Mouse (Mus musculus): ENCODE data around the gene Zfp710.
A peak's percentile ranks its signal among the peaks of the same experiment; 100 is the strongest.
"Not testable (repeated sequence)": the region's sequence is repeated elsewhere in the genome, so short reads cannot be mapped to it uniquely, and the experiment has no call there.

Zfp710 gene

DNA sequence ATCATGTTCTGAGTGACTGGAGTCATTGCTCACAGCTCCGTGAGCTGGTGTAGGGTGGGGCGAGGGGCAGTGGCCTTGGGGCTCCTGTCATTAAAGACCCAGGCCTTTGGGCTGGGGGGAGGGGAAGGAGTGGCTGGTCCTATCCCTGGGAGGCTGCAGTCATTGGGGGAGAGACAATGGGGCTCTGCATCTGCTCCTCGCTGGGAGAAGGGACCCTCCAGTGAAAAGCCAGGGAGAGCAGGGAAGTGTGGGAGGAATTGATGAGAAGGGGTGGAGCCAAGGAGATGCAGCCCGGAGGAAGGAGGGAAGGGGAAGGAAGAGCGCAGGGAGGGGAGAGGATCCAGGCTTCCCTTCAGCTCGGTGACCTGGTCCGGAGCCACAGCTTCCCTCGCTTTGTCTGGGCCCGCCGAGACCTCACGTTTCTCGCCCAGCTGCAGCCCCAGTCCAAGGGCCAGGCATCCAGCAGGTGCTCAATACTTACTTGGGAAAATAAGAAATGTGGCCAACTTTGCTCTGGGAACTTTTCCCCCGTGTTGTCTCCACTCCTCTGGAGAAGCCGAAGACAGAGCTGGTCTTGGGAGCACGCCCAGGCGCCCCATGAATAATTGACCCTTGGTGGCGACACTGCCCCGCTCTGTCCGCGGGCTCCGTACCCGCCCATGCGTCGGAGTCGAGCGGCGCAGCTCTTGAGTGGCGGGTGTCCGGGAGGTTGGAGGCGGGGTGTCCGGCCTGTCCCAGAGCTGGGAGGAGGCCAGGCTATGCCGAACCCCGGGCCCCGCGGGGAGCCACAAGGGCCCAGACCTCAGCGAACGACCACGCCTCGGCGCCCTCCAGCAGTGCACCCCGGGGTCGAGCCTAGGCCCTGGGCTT is at the start of gene Zfp710:
TSS of gene Zfp710 (plus strand) at position 294 of the 870 bp plus-strand sequence.
- DNase-seq (ENCODE audit: low read depth, low spot score) = peak; percentile 90

DNA sequence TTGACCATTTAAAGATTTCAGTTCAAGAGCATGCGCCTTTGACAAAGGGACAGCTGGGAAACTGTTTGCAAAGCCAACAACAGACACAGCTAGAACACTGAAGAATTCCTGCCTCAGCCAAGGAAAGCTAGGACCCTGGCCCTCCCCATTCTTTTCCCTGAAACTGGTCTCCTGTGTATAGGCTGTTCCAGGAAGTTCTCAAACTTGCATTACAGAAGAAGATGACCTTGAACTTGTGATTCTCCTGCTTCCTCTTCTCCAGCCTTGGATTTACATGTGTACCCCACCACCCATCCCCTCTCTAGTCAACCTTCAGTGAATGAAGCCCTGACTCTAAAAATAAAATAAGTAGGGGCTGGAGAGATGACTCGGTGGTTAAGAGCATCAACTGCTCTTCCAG is 49.3 kb upstream of the Zfp710 start:
- DNase-seq (ENCODE audit: low read depth, low spot score) = no peak

DNA sequence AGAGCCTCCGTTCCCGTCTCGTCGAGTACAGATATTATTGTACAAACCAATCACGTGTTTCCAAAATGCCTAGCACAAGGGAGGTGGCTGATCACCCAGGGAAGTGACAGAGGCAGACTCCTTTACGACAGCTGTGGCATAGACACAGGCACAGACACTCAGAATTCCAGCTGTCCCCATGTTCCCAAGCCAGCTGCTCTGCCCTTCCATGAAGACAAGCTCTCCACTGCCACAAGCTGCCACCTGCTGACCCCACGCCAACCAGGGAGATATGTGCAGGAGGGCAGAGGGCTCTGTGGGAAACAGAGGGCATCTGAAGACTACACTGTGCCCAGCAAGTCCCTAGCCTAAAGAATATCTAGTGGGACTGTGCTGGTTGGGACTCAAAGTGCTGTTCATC is 37.9 kb upstream of the Zfp710 start:
- DNase-seq (ENCODE audit: low read depth, low spot score) = no peak

DNA sequence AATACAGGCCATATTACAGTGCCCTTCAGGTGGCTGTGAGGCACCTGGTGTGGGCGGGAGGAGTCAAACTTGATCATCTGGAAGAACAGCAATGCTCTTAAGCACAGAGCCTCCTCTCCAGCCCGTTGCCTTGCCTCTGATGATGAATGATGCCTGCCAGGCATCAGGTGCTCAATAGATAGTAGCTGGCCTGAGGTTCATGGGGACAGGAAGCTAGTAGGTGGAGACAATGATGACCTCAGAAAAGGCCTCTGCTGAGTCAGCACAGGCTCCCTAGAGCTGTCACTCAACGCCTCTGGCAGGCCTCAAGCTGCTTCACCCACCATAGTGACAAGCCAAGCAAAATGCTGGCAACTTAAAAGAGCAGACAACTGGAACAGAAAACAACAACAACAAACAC is 36.9 kb upstream of the Zfp710 start:
- DNase-seq (ENCODE audit: low read depth, low spot score) = peak; percentile 50

DNA sequence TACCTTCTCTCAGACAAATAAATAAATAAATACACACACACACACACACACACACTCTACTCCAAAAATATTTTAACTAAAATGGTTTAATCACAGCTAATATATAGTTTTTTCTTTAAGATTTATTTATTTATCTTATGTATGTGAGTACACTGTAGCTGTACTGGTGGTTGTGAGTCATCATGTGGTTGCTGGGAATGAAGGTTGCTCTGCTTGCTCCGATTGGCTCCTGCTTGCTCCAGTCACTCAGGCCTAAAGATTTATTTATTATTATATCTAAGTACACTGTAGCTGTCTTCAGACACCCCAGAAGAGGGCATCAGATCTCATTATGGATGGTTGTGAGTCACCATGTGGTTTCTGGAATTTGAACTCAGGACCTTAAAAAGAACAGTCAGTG is 36.1 kb upstream of the Zfp710 start:
- DNase-seq (ENCODE audit: low read depth, low spot score) = not testable (repeated sequence)

DNA sequence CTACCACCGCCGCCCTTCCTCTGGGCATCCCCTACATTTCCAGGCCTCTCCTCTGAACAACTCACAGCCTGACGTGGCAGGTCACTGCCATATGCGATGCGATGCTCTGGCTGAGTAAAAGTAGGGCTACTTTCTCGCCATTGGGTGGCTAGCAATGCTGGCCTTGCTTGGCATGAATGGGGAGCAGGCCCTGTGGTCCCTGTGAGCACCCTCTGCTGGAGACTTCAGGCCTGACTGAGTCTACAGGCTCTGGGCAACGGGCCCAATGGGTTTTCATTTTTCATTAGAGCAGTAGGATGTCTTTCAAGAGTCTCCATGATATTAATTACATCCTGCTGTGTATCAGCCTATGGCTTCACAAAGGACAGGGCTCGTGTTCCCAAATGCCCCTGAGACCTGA is 30.1 kb upstream of the Zfp710 start:
- peak; percentile 42 for DNase-seq (ENCODE audit: low read depth, low spot score)

DNA sequence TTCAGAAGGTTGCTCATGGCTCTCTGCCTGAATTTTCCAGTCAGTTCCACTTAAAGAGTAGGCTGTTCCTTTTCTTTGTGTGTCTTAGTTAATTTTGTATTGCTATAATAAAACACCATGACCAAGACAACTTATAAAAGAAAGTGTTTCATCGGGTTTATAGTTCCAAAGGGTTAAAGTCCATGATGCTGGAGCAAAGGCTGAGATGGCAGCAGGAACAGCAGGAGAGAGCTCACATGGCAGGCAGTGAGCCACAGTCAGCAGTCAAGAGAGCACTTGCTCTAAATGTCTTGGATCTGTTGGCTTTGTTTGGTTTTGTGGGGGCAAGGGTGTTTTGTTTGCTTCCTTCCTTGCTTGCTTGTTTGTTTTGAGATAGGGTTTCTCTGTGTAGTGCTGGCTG is 26.9 kb upstream of the Zfp710 start:
- no peak for DNase-seq (ENCODE audit: low read depth, low spot score)

DNA sequence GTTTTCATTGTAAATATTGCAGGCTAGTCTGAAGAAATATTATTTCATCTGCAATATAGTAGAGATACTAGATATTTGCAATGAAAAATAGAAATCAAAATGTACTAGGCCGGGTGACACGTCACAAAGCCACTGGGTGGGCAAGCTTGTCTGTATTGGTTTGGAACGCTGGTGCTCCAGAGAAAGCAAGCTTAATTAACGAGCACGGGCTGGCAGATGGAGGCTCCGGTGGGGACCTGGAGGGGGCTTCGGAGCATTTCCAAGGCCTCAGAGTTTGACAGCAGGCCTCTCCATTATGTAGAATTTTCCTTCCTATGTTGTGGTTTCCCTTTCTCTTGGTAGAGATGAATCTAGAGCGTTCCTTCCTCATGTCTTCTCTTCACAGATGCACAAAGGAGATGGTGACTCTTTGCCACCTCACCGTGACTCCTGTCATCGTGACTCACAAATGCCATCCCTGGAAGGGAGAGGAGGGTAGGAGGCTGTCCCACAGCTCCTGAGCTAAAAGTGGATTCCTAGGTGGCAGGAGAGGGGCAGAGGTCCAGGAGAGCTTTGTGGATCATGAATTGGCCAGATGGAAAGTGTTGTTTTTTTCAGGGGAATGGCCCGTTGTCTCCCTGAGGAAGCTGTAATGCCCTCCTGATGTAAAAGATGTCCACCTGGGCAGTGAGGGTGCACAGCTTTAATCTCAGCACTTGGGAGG is 22.1 kb upstream of the Zfp710 start:
- no peak for DNase-seq (ENCODE audit: low read depth, low spot score)

DNA sequence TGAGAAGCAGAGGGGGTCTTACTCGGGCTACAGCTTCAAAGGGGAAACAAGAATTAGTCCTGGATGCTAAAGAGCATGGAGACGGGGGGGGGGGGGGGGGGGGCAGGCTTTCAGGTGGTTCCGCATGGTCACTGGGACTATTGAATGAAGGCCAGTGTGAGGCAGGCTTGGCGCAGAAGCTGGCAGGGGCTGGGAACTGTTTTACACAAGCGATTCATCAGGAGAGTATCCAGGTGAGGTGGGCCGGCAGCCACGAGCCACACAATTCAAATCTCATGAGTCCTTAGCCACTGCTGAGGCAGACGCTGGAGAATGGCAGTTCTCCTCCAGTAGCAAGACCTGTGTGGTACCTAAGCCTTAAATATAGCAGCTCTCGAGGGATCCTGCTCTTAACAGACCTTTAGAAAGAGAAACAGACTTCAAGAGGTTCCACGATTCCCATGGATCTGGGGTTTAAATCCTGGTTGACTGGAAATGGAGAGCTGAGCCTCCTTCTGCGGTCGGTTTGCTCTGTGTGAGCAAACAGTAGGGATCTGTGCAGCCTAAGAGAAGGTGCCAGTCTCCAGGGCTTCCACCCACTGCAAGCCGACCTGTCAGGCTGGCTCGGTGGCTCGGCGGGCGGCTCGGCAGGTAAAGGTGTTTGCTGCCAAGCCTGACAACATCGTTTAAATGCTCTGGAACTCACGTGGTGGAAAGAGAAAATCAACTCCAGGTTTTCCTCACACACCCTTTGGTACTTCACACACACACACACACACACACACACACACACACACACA is 19.6 kb upstream of the Zfp710 start:
- DNase-seq (ENCODE audit: low read depth, low spot score) = no peak

DNA sequence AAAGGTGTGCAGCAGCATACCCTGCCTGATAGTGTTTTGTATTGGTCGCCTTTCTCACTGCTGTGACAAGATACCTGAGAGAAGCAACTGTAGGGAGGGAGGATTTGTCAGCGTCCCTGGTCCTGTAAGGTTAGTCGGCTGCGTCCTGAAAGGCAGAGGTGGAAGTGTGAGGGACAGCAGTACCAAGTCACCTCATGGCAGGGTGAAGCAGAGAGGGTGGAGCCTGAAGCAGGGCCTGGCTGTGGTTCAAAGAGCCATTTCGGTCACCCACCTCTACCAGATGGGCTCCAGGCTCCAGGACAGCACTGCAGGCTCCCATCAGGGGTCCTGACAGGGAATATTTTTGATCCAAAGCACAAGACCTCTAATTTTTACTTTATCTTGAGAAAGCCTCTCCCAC is 13.9 kb upstream of the Zfp710 start:
- no peak for DNase-seq (ENCODE audit: low read depth, low spot score)

DNA sequence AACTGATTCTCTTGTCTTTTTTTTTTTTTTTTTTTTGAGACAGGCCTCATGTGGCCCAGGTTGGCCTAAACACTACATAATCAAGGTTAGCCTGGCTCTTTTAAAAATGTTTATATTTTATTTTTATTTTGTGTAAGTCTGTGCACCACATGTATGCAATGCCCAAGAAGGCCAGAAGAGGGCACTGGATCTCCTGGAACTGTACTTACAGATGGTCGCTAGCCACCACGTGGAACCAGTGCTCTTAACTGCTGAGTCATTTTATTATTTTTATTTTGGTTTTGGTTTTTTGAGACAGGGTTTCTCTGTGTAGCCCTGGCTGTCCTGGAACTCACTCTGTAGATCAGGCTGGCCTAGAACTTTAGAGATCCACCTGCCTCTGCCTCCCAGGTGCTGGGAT is 13.1 kb upstream of the Zfp710 start:
- DNase-seq (ENCODE audit: low read depth, low spot score) = peak; percentile 90

DNA sequence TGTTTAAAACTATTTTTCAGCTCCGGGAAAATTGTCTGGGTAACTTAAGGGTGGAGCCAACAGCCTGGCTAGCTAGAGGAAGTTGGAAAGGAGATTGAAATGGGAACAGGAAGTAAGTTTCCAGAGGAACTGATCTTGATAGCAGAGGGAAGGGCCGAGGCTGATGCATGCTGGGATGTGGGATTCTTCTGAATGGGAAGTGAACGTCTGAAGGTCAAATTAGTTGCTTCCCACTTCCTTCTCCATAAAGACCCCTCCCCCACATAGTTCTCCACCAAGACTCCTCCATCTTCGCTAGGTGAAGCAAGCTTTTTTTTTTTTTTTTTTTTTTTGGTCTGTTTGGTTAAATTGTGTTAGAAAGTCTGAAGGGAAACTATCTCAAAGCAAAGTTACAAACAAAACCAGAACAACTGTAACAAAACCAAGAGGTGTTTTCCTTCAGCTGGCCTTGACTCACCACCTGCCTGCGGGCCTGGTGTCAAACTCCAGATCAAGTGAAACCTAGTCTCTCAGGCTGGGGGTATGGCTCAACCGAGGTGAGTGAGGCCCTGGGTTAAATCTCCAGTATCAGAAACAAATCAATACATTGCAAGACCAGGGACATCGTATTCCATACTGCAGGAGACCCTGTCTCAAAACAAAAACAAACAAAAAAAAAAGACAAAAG is 10.6 kb upstream of the Zfp710 start:
- DNase-seq (ENCODE audit: low read depth, low spot score) = peak; percentile 82

DNA sequence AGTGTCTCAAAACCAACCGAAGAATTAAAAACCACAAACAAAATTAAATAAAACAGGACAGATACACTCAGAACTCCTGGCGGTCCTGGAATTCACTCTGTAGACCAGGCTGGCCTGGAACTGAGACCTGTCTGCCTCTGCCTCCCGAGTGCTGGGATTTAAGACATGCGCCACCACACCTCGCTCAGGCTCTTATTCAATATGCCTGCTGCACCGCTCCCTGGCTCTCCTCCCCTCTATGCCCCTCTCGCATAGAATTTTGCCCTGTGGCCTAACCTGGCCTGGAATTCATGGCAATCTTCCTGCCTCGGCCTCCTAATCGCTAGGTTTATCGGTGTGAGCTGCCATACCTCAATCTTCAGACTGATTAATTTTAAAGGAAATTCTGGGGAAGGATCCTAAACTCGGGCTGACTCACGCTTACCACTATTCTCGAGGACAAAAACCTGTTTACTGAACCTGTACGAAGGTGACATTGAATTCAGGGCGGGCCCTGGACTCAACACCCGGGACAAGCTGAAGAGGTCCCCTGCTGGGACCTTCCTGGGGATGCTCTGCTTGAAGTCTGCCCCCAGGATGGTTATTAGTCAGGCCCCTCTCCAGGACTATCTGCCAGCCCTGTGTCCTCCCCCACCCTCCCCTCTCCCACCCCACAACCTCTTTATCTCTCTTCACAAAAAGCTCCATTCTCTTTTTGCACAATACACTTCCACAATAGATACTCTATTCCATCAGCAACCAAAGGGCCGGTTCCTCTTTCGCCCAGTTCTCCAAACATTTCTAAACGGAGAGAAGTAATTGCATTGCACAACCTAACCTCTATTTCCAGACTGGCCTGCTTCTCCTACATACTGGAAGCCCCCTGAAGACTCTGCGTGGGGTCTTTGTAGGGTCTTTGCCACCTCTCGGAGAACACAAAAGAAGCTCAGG is 9.5 kb upstream of the Zfp710 start:
- DNase-seq (ENCODE audit: low read depth, low spot score) = no peak

DNA sequence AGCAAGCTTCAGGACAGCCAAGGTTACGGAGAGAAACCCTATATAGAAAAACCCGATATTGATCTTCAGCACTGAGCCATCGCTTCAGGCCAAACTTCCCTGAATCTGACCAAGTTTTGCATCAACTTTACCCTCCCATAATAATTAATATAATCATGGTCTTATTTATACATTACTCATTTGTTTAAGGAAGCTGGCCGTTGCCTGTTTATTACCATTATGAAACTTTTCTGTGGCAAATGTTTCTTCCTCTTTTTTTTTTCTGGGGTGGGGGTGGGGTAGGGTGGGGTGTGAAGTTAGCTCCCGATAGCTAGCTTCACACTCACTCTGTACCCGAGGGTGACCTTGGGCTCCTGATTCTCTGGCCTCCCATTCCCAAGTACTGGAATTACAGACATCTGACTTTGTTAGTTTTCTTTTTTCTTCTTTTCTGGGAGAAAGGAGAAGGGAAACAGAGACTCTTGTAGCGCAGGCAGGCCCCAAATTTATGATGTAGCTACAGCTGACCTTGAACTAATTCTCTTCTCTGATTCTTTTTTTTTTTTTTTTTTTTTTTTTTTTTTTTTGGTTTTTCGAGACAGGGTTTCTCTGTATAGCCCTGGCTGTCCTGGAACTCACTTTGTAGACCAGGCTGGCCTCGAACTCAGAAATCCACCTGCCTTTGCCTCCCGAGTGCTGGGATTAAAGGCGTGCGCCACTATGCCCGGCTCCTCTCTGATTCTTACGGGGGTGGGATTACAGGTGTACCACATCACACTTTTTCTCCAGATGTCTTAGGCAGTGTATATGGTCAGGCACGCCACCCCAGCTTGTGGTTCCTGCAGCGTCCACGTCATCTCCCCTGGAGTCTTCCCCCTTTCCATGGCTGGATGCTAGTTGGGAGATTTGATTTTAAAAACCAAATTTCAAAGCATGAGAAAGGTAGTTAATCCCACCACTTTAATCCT is 5.8 kb upstream of the Zfp710 start:
- peak; percentile 92 for DNase-seq (ENCODE audit: low read depth, low spot score)

DNA sequence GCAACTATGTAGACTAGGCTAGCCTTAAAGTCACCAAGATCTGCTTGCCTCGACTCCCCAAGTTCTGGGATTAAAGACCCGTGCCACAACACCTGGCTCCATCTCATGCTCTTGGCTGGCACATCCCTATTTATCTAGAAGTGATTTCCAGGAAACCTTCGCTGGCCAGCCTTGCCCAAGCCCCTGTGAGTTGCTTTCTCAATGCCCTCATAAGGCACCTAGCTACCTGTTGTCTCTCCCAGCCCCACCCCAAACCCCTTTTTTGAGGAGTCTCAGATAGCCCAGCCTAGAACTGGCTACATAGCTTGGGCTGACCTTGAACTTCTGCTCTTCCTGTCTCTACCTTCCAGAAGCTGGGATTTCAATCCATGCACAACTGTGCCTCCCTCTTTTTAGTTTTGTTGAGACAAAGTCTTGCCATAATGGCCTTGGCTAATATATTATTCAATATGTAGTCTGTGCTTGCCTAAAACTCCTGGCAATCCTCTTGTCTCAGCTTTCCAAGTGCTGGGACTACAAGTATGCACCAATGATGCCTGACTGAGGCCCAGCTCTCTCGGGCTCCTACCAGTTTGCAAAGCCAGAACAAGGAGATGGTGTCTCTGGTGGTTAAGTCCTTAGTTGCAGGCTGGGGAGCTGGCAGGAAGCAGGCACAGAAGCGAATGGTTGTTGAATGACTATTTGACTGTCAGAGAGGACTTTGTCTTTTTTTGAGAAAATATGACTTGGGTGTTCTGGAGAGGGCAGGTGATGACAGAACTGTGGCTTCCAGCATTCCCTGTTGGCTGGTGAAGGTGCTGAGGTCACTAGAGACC is 786 bp upstream of the Zfp710 start:
- peak; percentile 84 for DNase-seq (ENCODE audit: low read depth, low spot score)

DNA sequence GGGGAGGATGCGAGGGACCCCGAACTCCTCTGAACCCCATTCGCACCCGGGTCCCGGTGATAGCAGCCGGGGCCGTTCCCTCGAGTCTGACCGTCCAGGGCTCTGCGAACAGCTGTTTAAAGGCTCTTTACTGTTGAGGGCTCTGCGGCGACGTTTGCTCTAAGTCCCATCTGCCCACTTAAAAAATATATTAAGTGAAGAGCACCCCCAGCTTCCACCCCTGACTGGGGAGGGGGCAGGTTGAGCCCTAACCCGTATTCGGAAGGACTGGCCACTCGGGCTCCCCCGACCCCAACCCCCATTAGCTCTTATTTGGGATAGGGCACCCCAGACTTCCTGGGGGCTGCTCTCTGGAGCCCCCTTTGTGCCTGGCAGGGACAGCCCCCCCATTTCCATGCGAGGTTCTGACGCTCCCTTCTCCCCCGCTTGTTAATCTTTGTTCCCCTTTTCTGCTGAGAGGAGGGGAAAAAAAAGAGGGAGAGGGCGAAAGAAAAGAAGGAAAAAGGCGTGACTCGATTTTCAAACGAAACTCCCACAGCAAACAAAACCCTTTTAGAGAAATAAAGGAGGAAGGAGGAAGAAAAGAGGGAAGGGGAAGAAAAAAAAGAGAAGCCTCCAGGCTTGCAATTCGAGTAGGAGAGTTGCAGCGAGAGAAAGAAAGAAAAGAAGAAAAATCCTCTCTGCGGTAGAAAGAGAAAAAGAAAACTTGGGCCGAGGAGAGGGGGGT is 940 bp downstream of the Zfp710 start:
- peak; percentile 74 for DNase-seq (ENCODE audit: low read depth, low spot score)

DNA sequence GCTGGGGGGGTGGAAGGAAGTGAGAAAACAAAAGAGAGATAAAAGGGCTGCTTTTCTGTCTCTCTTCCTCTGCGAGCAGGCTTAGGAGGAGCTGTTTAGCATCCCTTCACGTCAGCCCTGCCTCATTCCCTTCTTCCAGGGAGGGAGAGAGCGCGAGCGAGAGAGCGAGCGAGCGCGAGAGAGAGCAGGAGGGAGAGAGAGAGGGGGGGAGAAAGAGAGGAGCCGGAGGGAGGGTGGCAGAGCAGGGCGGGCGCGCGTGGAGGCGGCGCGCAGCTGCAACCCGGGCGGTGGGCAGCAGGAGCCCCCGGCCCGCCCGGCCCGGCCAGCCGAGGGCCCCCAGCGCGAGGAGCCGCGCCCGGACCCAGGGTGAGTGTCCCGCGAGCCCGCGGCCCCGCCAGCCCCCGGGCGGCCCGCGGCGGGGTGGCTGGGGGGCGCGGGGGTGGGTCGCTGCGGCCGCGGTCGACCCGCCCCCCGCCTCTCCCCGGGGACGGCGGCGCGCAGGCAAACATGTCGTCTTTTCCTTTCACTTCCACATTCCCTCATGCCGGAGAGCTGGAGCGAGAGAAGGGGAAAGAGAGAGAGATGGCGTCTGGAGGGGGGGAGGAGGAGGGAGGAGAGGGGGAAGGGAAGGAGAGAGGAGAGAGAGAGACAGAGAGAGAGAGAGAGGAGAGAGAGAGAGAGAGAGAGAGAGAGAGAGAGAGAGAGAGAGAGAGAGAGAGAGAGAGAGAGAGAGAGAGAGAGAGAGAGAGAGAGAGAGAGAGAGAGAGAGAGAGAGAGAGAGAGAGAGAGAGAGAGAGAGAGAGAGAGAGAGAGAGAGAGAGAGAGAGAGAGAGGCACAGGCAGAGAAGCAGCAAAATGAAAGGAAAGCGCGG is 1.7 kb downstream of the Zfp710 start:
- DNase-seq (ENCODE audit: low read depth, low spot score) = peak; percentile 77
